Mouse (Mus musculus) heart, adult 18-20 months (tissue): ENCODE measurements around the gene Iars. TPM values are rescaled to one million over a fixed set of nuclear protein-coding genes. Genes with fewer than 3 reads are reported as not detected.
"Not testable (repeated sequence)": the region's sequence is repeated elsewhere in the genome, so short reads cannot be mapped to it uniquely, and the experiment has no call there.

ENCODE experiments used
- DNase-seq, 2 experiments: peaks; one replicate each; pipeline ENCODE4 v3.0.0; 2021 to 2022; ENCODE audit warnings: mixed read lengths in 1 of 2
- total RNA-seq, 2 experiments: library from RNA; stranded (reverse); gene quantifications; 2 replicates each; pipeline ENCODE4 v1.2.3; 2021

Iars gene
- total RNA-seq, 2 experiments from 2014 or later = 61.4 to 65.1 TPM

DNA sequence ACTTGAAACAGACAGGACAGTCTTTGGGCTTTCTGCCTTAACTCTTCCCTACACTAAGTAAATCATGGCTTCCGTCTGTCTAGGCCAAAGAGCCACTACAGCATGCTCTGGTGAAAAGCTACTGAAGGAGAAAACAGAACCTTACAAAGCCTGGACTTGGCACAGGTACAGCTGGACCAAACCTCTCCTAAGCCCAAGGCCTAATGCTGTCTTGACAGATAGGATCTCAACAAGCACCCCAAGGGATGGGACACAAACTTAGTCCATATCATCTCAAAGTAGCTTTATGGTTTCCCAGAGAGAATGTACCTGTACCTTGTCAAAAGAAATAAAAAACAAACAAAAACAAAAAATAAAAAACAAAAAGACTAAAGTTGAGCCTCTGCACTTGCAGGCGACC, 54.5 kb downstream of the Iars start:
- no peak for DNase-seq

GRCm38 (mm10) chr13:49738011-49738410, 56.1 kb downstream of the Iars start:
- no peak for DNase-seq

- no peak for DNase-seq
Measured at GRCm38 (mm10) chr13:49741285-49742040, 59.6 kb downstream of the Iars start.

DNA sequence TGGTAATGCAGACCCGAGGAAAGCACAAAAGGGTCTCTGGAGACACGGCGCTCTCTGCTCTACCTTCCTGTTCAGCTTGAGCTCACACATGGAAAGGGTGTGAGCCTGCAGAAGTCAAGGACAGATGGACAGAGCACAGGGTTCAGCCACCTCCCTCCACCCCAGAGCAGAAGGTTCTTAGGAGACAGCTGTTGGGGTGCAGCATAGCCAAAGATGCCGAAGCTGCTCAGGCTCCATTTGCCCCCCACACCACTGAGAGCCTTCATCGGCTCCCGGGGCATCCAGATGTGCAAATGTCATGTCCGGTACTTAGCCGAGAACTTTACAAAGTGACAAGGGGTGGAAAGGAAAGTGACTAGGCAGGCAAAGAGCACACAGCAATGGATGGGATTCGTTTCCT, 74.7 kb downstream of the Iars start:
- DNase-seq = no peak

DNA sequence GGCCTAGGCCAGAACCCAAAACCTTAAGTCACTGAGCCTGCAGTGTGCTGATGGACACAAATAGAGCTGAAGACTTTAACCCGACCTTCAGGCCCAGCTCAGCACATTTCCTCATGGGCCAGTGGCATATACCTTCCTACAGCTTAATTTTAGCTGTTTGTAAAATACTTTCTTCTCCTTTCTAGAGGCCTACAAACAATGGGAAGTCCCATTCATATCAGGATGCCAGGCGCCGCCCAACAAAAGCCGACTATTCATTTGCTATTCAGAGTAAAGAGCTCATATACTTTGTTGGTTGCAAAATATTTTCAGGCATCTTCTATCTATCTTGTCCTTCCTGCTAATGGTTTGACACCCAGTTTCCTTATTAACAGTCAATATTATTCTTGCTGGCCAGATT, 76.1 kb downstream of the Iars start:
- DNase-seq = no peak

DNA sequence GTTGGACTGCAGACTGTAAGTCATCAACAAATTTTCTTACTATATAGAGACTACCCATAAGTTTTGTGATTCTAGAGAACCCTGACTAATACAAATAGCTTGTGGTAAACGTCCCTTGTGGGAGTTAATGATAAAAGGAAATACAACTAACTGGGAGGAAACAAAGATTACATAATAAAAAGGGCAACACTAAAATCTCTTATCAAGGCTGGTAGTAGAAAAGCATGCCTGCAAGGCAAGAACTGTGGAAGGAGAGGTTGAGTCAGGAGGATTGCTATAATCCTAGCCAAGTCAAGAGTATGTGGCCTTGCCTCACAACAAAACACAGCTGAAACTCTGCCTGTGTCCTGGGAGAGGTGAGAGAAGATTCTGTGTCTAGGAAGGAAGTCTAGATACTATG, 78.8 kb downstream of the Iars start:
- no peak for DNase-seq

- DNase-seq = no peak
Measured at GRCm38 (mm10) chr13:49762208-49762607, 80.3 kb downstream of the Iars start.

GRCm38 (mm10) chr13:49765306-49765705, 83.4 kb downstream of the Iars start:
- no peak for DNase-seq

- no peak for DNase-seq
Measured at GRCm38 (mm10) chr13:49766269-49766668, 84.4 kb downstream of the Iars start.

GRCm38 (mm10) chr13:49768048-49768447, 86.1 kb downstream of the Iars start:
- no peak for DNase-seq

- DNase-seq = no peak
Measured at GRCm38 (mm10) chr13:49769111-49769510, 87.2 kb downstream of the Iars start.

DNA sequence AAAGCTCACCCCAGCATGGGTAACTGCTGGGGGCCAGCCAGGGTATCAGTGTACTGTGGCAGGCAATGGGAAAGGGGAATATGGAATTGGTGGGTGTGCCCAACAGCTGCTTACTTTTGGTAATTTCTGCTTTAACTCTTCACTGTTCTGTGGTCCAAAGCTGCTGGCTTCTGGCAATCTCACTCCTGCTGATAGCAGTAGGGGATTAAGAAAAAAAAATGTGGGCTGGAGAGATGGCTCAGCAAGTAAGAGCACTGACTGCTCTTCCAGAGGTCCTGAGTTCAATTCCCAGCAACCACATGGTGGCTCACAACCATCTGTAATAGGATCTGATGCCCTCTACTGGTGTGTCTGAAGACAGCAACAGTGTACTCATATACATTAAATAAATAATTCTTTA, 89.6 kb downstream of the Iars start:
- not testable (repeated sequence) for DNase-seq

Other genes with a start within 250 kb of the Iars start
- 1 to 10 TPM; 1.3 to 1.5 TPM for gene Tes3-ps, start 188.8 kb upstream of the Iars start, total RNA-seq
- 10 to 100 TPM; 13.2 to 15.1 TPM for gene Ecm2, start 177.3 kb upstream of the Iars start, total RNA-seq
- 10 to 100 TPM; 13.3 to 16.9 TPM for gene Aspn, start 137.7 kb upstream of the Iars start, total RNA-seq
- gene Omd, start 99.6 kb upstream of the Iars start, total RNA-seq = 1 to 10 TPM; 1.1 to 1.3 TPM
- gene Ogn, start 74.1 kb upstream of the Iars start, total RNA-seq = 10 to 100 TPM; 65.6 to 70.9 TPM
- 1 to 10 TPM; 2.4 to 2.8 TPM for gene Cenpp, start 29.3 kb upstream of the Iars start, total RNA-seq
- gene Nol8, start 29.0 kb upstream of the Iars start, total RNA-seq = 10 to 100 TPM; 20.7 to 21.4 TPM
- under 1 TPM; 0.10 to 0.49 TPM for gene Gm30302, start 116.9 kb downstream of the Iars start, total RNA-seq